Mouse (Mus musculus): ENCODE measurements at regions not wholly inside any gene's neighbourhood (a gene's known extent, or its start where the extent isn't known, plus 50 kb on each side); places are given as distances from the start of the nearest gene placed in this dataset.

GRCm38 (mm10) chr2:128333401-128334142 lies 207.7 kb downstream of the Bcl2l11 start:
- no peaks in the 10 kb centered on the region for H3K36me3 ChIP-seq (ENCODE audit: control insufficient read depth, insufficient read depth)
- TF ChIP-seq CEBPB (IDR thresholded peaks at IDR 0.05; ENCODE audit: low read depth) = no peak
- no peak for TF ChIP-seq FOSL1 (IDR thresholded peaks at IDR 0.05; ENCODE audit: insufficient read depth, low read length, poor library complexity, severe bottlenecking)
- no peak for TF ChIP-seq USF1 (IDR thresholded peaks at IDR 0.05; ENCODE audit: low read depth)
- no peak for TF ChIP-seq MAX (IDR thresholded peaks at IDR 0.05)
- no peak for TF ChIP-seq MYOG (IDR thresholded peaks at IDR 0.05; ENCODE audit: control insufficient read depth, extremely low read depth, insufficient read length)
- TF ChIP-seq MYOD1 (IDR thresholded peaks at IDR 0.05; ENCODE audit: control insufficient read depth, insufficient read length, low read depth) = no peak
- no peak for TF ChIP-seq CTCF (IDR thresholded peaks at IDR 0.05; ENCODE audit: control insufficient read depth, insufficient read depth, insufficient read length)
- no peaks in the 10 kb centered on the region for H3K27me3 ChIP-seq (ENCODE audit: control insufficient read depth, insufficient read depth, insufficient read length)
- no peak overlapping the region for H3ac ChIP-seq (ENCODE audit: control insufficient read depth, insufficient read length, low read depth)
- no peaks in the 10 kb centered on the region for H3K79me3 ChIP-seq (ENCODE audit: low read depth)
- H3K4me3 ChIP-seq (ENCODE audit: insufficient read depth, poor library complexity, severe bottlenecking) = no peak overlapping the region
- H3K79me2 ChIP-seq (ENCODE audit: control insufficient read depth, insufficient read depth) = peaks cover 15% of the 10 kb centered on the region

- Histone ChIP-seq H3K4me3 (ENCODE audit: insufficient read depth, poor library complexity, severe bottlenecking) (no peak overlapping the region), H3K36me3 (ENCODE audit: control insufficient read depth, insufficient read depth) (no peaks in the 10 kb centered on the region), H3K79me2 (ENCODE audit: control insufficient read depth, insufficient read depth) (peaks cover 20% of the 10 kb centered on the region), H3ac (ENCODE audit: control insufficient read depth, insufficient read length, low read depth) (no peak overlapping the region), H3K27me3 (ENCODE audit: control insufficient read depth, insufficient read depth, insufficient read length) (no peaks in the 10 kb centered on the region), H3K79me3 (ENCODE audit: low read depth) (peaks cover 4% of the 10 kb centered on the region)
- TF ChIP-seq CTCF (IDR thresholded peaks at IDR 0.05; ENCODE audit: control insufficient read depth, insufficient read depth, insufficient read length) = no peak
- TF ChIP-seq FOSL1 (IDR thresholded peaks at IDR 0.05; ENCODE audit: insufficient read depth, low read length, poor library complexity, severe bottlenecking) = no peak
- TF ChIP-seq CEBPB (IDR thresholded peaks at IDR 0.05; ENCODE audit: low read depth) = no peak
- no peak for TF ChIP-seq MYOD1 (IDR thresholded peaks at IDR 0.05; ENCODE audit: control insufficient read depth, insufficient read length, low read depth)
- no peak for TF ChIP-seq USF1 (IDR thresholded peaks at IDR 0.05; ENCODE audit: low read depth)
- TF ChIP-seq MYOG (IDR thresholded peaks at IDR 0.05; ENCODE audit: control insufficient read depth, extremely low read depth, insufficient read length) = no peak
- TF ChIP-seq MAX (IDR thresholded peaks at IDR 0.05) = no peak
These were observed 208.3 kb downstream of the Bcl2l11 start for GRCm38 (mm10) chr2:128334143-128334470.

DNA sequence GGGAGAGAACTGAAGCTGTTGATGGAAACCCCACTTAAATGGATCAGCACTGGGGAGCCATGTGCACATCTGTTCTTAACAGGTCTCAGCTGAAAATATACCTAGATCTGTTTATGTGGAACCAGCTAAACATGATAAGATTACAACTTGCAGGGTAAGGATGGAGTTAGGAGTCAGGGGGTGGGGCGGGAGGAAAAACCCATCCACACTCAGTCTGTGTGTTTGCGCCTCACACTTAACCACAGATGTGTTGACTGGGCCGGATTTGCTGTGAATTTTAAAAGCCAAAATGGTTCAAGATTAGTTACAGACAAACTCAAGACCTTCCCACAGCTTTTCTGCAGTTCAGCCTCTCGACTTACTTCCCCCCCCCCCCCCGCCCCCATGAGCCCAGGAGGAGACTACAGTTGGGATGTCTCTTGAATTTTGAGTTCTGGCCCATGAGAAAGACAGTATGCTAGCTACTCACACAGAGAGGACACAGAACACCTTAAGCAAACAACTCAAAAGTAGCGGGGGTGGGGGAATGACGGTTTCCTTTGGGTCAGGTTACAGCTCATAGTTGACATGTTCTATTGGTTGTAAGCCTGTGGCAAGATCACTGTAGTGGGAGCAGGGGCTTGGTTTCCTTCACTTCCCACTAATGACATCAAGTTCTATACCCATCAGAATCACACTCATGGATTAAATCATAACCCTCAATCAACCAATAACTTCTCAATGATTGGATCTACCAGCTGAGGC lies 209.1 kb downstream of the Bcl2l11 start:
- Histone ChIP-seq H3K79me2 (ENCODE audit: control insufficient read depth, insufficient read depth) (peaks cover 22% of the 10 kb centered on the region), H3K27me3 (ENCODE audit: control insufficient read depth, insufficient read depth, insufficient read length) (no peaks in the 10 kb centered on the region), H3K79me3 (ENCODE audit: low read depth) (peaks cover 4% of the 10 kb centered on the region), H3K4me3 (ENCODE audit: insufficient read depth, poor library complexity, severe bottlenecking) (no peak overlapping the region), H3K36me3 (ENCODE audit: control insufficient read depth, insufficient read depth) (no peaks in the 10 kb centered on the region), H3ac (ENCODE audit: control insufficient read depth, insufficient read length, low read depth) (no peak overlapping the region)
- TF ChIP-seq MAX (IDR thresholded peaks at IDR 0.05) (no peak), USF1 (IDR thresholded peaks at IDR 0.05; ENCODE audit: low read depth) (no peak), FOSL1 (IDR thresholded peaks at IDR 0.05; ENCODE audit: insufficient read depth, low read length, poor library complexity, severe bottlenecking) (no peak), MYOG (IDR thresholded peaks at IDR 0.05; ENCODE audit: control insufficient read depth, extremely low read depth, insufficient read length) (no peak), CTCF (IDR thresholded peaks at IDR 0.05; ENCODE audit: control insufficient read depth, insufficient read depth, insufficient read length) (no peak), CEBPB (IDR thresholded peaks at IDR 0.05; ENCODE audit: low read depth) (no peak), MYOD1 (IDR thresholded peaks at IDR 0.05; ENCODE audit: control insufficient read depth, insufficient read length, low read depth) (no peak)

DNA sequence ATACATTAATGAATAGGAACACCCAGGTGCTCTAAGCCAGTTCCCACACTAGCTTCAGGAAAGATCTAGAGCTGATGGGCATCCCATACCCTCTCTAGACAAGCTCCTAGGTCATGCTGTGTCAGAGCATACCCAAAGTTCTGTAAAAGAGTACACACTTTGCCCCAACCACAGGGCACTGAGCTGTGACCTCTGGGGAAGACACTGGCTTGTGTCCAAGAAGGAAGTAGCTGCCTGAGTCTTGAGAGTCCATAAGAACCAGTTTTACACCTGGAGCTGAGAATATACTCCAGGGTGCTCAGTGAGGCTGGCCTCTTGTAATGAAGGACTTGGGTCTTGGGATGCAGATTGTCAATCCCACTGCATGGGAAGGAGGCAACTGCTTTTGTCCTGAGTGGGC lies 211.4 kb downstream of the Bcl2l11 start:
- H3K27me3 ChIP-seq (ENCODE audit: control insufficient read depth, insufficient read depth, insufficient read length) = no peaks in the 10 kb centered on the region
- H3ac ChIP-seq (ENCODE audit: control insufficient read depth, insufficient read length, low read depth) = no peak overlapping the region
- H3K36me3 ChIP-seq (ENCODE audit: control insufficient read depth, insufficient read depth) = no peaks in the 10 kb centered on the region
- peaks cover 34% of the 10 kb centered on the region for H3K79me2 ChIP-seq (ENCODE audit: control insufficient read depth, insufficient read depth)
- TF ChIP-seq MYOG (IDR thresholded peaks at IDR 0.05; ENCODE audit: control insufficient read depth, extremely low read depth, insufficient read length) (no peak), USF1 (IDR thresholded peaks at IDR 0.05; ENCODE audit: low read depth) (no peak), MAX (IDR thresholded peaks at IDR 0.05) (no peak), MYOD1 (IDR thresholded peaks at IDR 0.05; ENCODE audit: control insufficient read depth, insufficient read length, low read depth) (no peak), CEBPB (IDR thresholded peaks at IDR 0.05; ENCODE audit: low read depth) (no peak), FOSL1 (IDR thresholded peaks at IDR 0.05; ENCODE audit: insufficient read depth, low read length, poor library complexity, severe bottlenecking) (no peak), CTCF (IDR thresholded peaks at IDR 0.05; ENCODE audit: control insufficient read depth, insufficient read depth, insufficient read length) (no peak)
- peaks cover 6% of the 10 kb centered on the region for H3K79me3 ChIP-seq (ENCODE audit: low read depth)
- H3K4me3 ChIP-seq (ENCODE audit: insufficient read depth, poor library complexity, severe bottlenecking) = no peak overlapping the region

GRCm38 (mm10) chr2:128337791-128338190 lies 212.0 kb downstream of the Bcl2l11 start:
- no peak for TF ChIP-seq USF1 (IDR thresholded peaks at IDR 0.05; ENCODE audit: low read depth)
- no peak for TF ChIP-seq MAX (IDR thresholded peaks at IDR 0.05)
- TF ChIP-seq MYOG (IDR thresholded peaks at IDR 0.05; ENCODE audit: control insufficient read depth, extremely low read depth, insufficient read length) = no peak
- no peak for TF ChIP-seq FOSL1 (IDR thresholded peaks at IDR 0.05; ENCODE audit: insufficient read depth, low read length, poor library complexity, severe bottlenecking)
- peaks cover 34% of the 10 kb centered on the region for H3K79me2 ChIP-seq (ENCODE audit: control insufficient read depth, insufficient read depth)
- H3K79me3 ChIP-seq (ENCODE audit: low read depth) = peaks cover 6% of the 10 kb centered on the region
- H3ac ChIP-seq (ENCODE audit: control insufficient read depth, insufficient read length, low read depth) = no peak overlapping the region
- H3K27me3 ChIP-seq (ENCODE audit: control insufficient read depth, insufficient read depth, insufficient read length) = no peaks in the 10 kb centered on the region
- H3K4me3 ChIP-seq (ENCODE audit: insufficient read depth, poor library complexity, severe bottlenecking) = no peak overlapping the region
- H3K36me3 ChIP-seq (ENCODE audit: control insufficient read depth, insufficient read depth) = no peaks in the 10 kb centered on the region

All from C2C12 (cell line).